Mouse (Mus musculus) neural tube, postnatal 0 days (tissue): ENCODE measurements around the gene Diexf. TPM values are rescaled to one million over a fixed set of nuclear protein-coding genes. Genes with fewer than 3 reads are reported as not detected.

Experiments used
- polyA plus RNA-seq: library from polyadenylated mRNA; unstranded; fragments of >200 nt; fragmentation: Nextera tagmentation; extraction: Ambion mirVana; gene quantifications from 2 replicates; pipeline ENCODE4 v1.2.1, GENCODE M21; 2015

Gene Diexf
- 3.4 and 6.2 TPM in 2 replicates for polyA plus RNA-seq

DNA sequence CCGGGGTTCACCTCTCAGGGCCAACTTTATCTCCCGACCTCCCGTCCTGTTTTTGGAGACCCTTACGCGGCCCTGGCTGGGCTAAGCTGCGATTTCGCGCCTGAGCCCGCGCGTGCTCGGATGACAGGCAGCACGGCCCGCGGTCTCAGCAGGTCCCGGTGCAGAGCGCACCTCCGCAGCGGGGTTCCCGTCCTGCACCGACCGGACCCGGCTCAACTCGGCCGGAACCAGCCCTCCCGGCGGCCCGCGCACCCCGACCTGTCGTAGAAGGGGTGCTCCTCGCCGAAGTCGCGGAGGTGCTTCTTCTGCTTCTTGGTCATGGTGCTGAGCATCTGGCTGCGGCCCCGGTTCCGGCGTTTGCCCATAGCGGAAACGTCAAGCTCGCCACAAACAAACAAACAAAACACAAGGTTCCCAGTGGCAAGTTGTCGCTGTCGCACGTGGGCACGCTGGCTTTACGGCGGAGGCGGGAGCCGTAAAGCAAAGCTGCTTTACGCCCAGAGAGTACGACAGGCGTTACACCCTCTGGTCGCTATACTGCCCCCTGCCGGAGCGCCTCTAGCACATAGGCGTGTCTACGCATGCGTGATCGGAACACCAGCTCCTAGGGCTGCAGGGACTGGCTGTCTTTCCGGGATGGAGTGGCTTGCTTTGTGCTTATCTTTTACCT lies at the start of gene Diexf:
Gene Diexf, minus strand, starts transcription at position 487 of the 670 bp plus-strand sequence.

DNA sequence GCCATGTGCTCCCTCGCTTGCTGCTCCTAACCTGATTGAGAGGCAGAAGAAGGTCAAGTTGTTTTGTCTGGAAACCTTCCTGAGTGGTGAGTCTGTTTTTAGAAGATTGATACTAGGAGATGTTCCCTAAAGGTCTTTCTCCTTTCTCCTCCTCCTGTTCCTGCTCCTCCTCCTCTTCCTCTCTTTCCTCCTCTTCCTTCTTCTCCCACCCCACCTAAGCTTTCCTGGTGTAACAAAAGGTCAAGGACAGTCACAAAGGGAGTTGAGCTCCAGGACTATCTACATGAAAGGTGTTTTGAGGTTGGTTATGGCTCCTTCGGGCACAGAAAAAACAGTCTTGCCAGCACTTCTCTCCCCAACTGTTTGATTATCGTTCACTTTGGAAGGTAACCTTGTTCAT lies 37.7 kb upstream of the Diexf start, which contains the start of gene A130010J15Rik:
Gene A130010J15Rik, plus strand, starts transcription at position 301 of the 400 bp plus-strand sequence.

DNA sequence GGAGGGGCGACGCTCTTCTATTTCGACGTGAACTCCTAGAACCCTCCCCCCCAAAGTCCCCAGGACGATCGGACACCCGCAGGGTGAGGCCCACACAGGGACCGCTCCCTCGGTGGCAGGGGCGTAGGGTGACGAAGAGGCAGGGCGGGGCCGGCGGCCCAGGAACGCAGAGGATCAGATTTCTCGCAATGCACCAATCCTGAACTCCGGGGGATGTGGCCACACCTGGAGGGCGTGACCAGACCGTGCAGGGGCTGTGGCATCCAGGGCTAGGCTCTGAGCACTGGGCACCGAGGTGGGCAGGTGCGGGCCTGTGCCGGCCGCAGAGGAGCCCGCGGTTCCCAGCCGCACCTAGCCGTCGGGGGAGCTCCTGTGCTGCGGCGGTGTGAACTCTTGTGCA lies 22.8 kb upstream of the Diexf start, which contains the start of gene Irf6:
Gene Irf6, plus strand, starts transcription at position 240 of the 400 bp plus-strand sequence.

Other genes with a start within 250 kb of the Diexf start
- gene Syt14, start 94.5 kb downstream of the Diexf start, polyA plus RNA-seq, result 3.2 and 3.6 TPM in 2 replicates
- gene Irf6, start 22.8 kb upstream of the Diexf start, polyA plus RNA-seq, result 0.64 and 0.65 TPM in 2 replicates
- gene A130010J15Rik, start 37.8 kb upstream of the Diexf start, polyA plus RNA-seq, result 8.3 and 8.4 TPM in 2 replicates
- gene Traf3ip3, start 71.4 kb upstream of the Diexf start, polyA plus RNA-seq, result 1.9 and 2.5 TPM in 2 replicates
- gene Lamb3, start 77.4 kb upstream of the Diexf start, polyA plus RNA-seq, result 0.18 and 0.29 TPM in 2 replicates
- gene Hsd11b1, start 133.8 kb upstream of the Diexf start, polyA plus RNA-seq, result 1.2 and 1.5 TPM in 2 replicates
- 13.9 and 16.1 TPM in 2 replicates for gene G0s2, start 142.9 kb upstream of the Diexf start, polyA plus RNA-seq
- 43.3 and 49.5 TPM in 2 replicates for gene Camk1g, start 240.0 kb upstream of the Diexf start, polyA plus RNA-seq